Mouse (Mus musculus): ENCODE data around the gene Rab3ip. TPM values are rescaled to one million over a fixed set of nuclear protein-coding genes. Genes with fewer than 3 reads are reported as not detected.

Rab3ip gene
- total RNA-seq, 2 experiments from 2014 or later, result 20.3 to 22.9 TPM

Other genes with a start within 250 kb of the Rab3ip start
- gene Myrfl, start 53.9 kb downstream of the Rab3ip start, total RNA-seq (2021), result under 1 TPM in 1 of 2 experiments, not detected in 1; 0.18 TPM
- gene Gm10271, start 21.8 kb upstream of the Rab3ip start, total RNA-seq (2021), result not detected
- 10 to 100 TPM; 18.2 to 18.6 TPM for gene Best3, start 35.5 kb upstream of the Rab3ip start, total RNA-seq (2021)
- not detected for gene Lrrc10, start 94.6 kb upstream of the Rab3ip start, total RNA-seq (2021)
- gene Cct2, start 113.0 kb upstream of the Rab3ip start, total RNA-seq (2021), result 100 to 1,000 TPM; 104 to 109 TPM
- 1 to 10 TPM; 7.6 to 8.7 TPM for gene Frs2, start 197.8 kb upstream of the Rab3ip start, total RNA-seq (2021)

Data from gastrocnemius, postnatal 25 days (tissue).